ENCODE assay signal across 8 mouse cellular contexts in genomic region chr7:4915669-4916416, GRCm38 (mm10). TPM values are rescaled to one million over a fixed set of nuclear protein-coding genes. Genes with fewer than 3 reads are reported as not detected.
A peak's percentile ranks its signal among the peaks of the same experiment; 100 is the strongest.
DNase-seq lines count a peak whose midpoint lies in the region; ATAC-seq and TF ChIP-seq lines count a peak whose summit lies in the region.

No protein-coding gene starts in this region.

- no peaks in the 10 kb centered on the region for H3K9me3 ChIP-seq in midbrain, embryonic 11.5 days (ENCODE audit: control insufficient read depth, low read length)

- ATAC-seq in erythroid progenitor cell, adult 5-6 weeks (replicated peaks; ENCODE audit: low FRiP score, poor library complexity, severe bottlenecking) = peak; percentile 66
- ATAC-seq in midbrain, embryonic 11.5 days (ENCODE audit: low FRiP score) = peak; percentile 40

- 26% methylated on average over 14 of the region's 14 CpGs for WGBS in midbrain, embryonic 11.5 days

- peaks cover 10% of the 10 kb centered on the region for H3K36me3 ChIP-seq in midbrain, embryonic 11.5 days (ENCODE audit: control insufficient read depth, insufficient read depth, low read length)

- peak overlapping the region; percentile 75 for H3K27ac ChIP-seq in bone marrow macrophage, adult 2 months (ENCODE audit: insufficient read depth, low read depth, low read length)
- H3K27ac ChIP-seq in midbrain, embryonic 11.5 days (ENCODE audit: low read depth, low read length) = peak overlapping the region; percentile 94

- peak overlapping the region; percentile 96 for H3K9ac ChIP-seq in midbrain, embryonic 11.5 days (ENCODE audit: low read length)

- no peaks in the 10 kb centered on the region; the same call in 1 of the 2 replicates for H3K27me3 ChIP-seq in midbrain, embryonic 11.5 days (ENCODE audit: control insufficient read depth, insufficient read depth, low read length)

- H3K4me1 ChIP-seq in bone marrow macrophage, adult 2 months (ENCODE audit: control insufficient read depth, insufficient read depth, low read length) = peaks cover 10% of the 10 kb centered on the region
- peaks cover 19% of the 10 kb centered on the region for H3K4me1 ChIP-seq in midbrain, embryonic 11.5 days (ENCODE audit: control insufficient read depth, insufficient read depth, low read length)

- peak overlapping the region; percentile 98 for H3K4me3 ChIP-seq in bone marrow macrophage, adult 2 months (ENCODE audit: insufficient read depth, low read length)
- peak overlapping the region; percentile 79 for H3K4me3 ChIP-seq in midbrain, embryonic 11.5 days (ENCODE audit: low read depth, low read length)

- TF ChIP-seq CTCF in bone marrow macrophage, adult 2 months (IDR thresholded peaks at IDR 0.05; ENCODE audit: low read depth, low read length) = no peak

- peak overlapping the region; percentile 67 for H3K4me2 ChIP-seq in midbrain, embryonic 11.5 days

- DNase-seq in layer of hippocampus, postnatal 10 days (ENCODE audit: low spot score in 2 of 2) = peak; percentile 27 to 54
- DNase-seq in layer of hippocampus, postnatal 36 days = no peak
- DNase-seq in kidney, postnatal 10 days = peak; percentile 44
- DNase-seq in midbrain, embryonic 11.5 days (ENCODE audit: low spot score, missing footprints) = peak; percentile 90
- DNase-seq in adrenal gland, postnatal 4 days (ENCODE audit: low spot score in 2 of 2) = no peak
- DNase-seq in gastrocnemius, adult 18-20 months (ENCODE audit: low spot score) = no peak

- TF ChIP-seq POLR2A in bone marrow macrophage, adult 2 months (IDR thresholded peaks at IDR 0.05; ENCODE audit: borderline replicate concordance, low read depth, low read length) = no peak

RNA-seq across cellular contexts. Expression of gene Zfp628, which starts 0.8 kb away (rescaled TPM):
- total RNA-seq in layer of hippocampus, postnatal 10 days (2021) = 10 to 100 TPM; 14.3 TPM
- 10 to 100 TPM; 12.7 to 13.2 TPM for total RNA-seq in layer of hippocampus, postnatal 36 days (2021)
- 7.1 and 8.7 TPM in 2 replicates for polyA plus RNA-seq in bone marrow macrophage, adult 2 months (2012; ENCODE audit: insufficient read depth, insufficient read length, missing spikeins)
- 7.1 and 8.6 TPM in 2 replicates for total RNA-seq in erythroid progenitor cell, adult 5-6 weeks (2015; ENCODE audit: low replicate concordance)
- total RNA-seq in erythroid progenitor cell, adult 5-6 weeks (2017; ENCODE audit: low replicate concordance) = 4.6 and 11.6 TPM in 2 replicates
- polyA plus RNA-seq in midbrain, embryonic 11.5 days (2014; fragmentation: Nextera tagmentation; extraction: Ambion mirVana) = 3.5 and 3.8 TPM in 2 replicates
- total RNA-seq in adrenal gland, postnatal 4 days (2021) = 10 to 100 TPM; 24.4 to 26.9 TPM
- 1 to 10 TPM; 8.7 to 8.9 TPM for total RNA-seq in gastrocnemius, adult 18-20 months (2021)

RNA-seq across cellular contexts. Expression of gene Nat14, which starts 6.0 kb away (rescaled TPM):
- total RNA-seq in layer of hippocampus, postnatal 10 days (2021) = 10 to 100 TPM; 57.9 to 67.4 TPM
- 100 to 1,000 TPM; 119 to 120 TPM for total RNA-seq in layer of hippocampus, postnatal 36 days (2021)
- polyA plus RNA-seq in bone marrow macrophage, adult 2 months (2012; ENCODE audit: insufficient read depth, insufficient read length, missing spikeins) = 0.78 and 1.6 TPM in 2 replicates
- total RNA-seq in erythroid progenitor cell, adult 5-6 weeks (2015; ENCODE audit: low replicate concordance) = 2.9 TPM in 1 of 2 replicates, not detected in the other
- total RNA-seq in erythroid progenitor cell, adult 5-6 weeks (2017; ENCODE audit: low replicate concordance) = 0.64 and 4.4 TPM in 2 replicates
- polyA plus RNA-seq in midbrain, embryonic 11.5 days (2014; fragmentation: Nextera tagmentation; extraction: Ambion mirVana) = 8.0 and 10.4 TPM in 2 replicates
- 10 to 100 TPM in 1 of 2 experiments, 1 to 10 TPM in 1; 9.9 to 10.1 TPM for total RNA-seq in adrenal gland, postnatal 4 days (2021)
- total RNA-seq in gastrocnemius, adult 18-20 months (2021) = 1 to 10 TPM; 3.2 to 4.6 TPM

RNA-seq across cellular contexts. Expression of gene Gm36210, which starts 9.5 kb away (rescaled TPM):
- under 1 TPM in 1 of 2 experiments, not detected in 1; 0.45 TPM for total RNA-seq in layer of hippocampus, postnatal 10 days (2021)
- total RNA-seq in layer of hippocampus, postnatal 36 days (2021) = under 1 TPM; 0.51 to 0.62 TPM
- not detected in 2 replicates for polyA plus RNA-seq in bone marrow macrophage, adult 2 months (2012; ENCODE audit: insufficient read depth, insufficient read length, missing spikeins)
- total RNA-seq in erythroid progenitor cell, adult 5-6 weeks (2015; ENCODE audit: low replicate concordance) = not detected in 2 replicates
- not detected in 2 replicates for total RNA-seq in erythroid progenitor cell, adult 5-6 weeks (2017; ENCODE audit: low replicate concordance)
- 0.12 TPM in 1 of 2 replicates, not detected in the other for polyA plus RNA-seq in midbrain, embryonic 11.5 days (2014; fragmentation: Nextera tagmentation; extraction: Ambion mirVana)
- under 1 TPM in 1 of 2 experiments, not detected in 1; 0.39 TPM for total RNA-seq in adrenal gland, postnatal 4 days (2021)
- total RNA-seq in gastrocnemius, adult 18-20 months (2021) = under 1 TPM; 0.18 to 0.64 TPM

RNA-seq across cellular contexts. Expression of gene Ssc5d, which starts 9.7 kb away (rescaled TPM):
- 1 to 10 TPM; 2.9 to 3.0 TPM for total RNA-seq in layer of hippocampus, postnatal 10 days (2021)
- total RNA-seq in layer of hippocampus, postnatal 36 days (2021) = 1 to 10 TPM; 2.9 to 3.8 TPM
- polyA plus RNA-seq in bone marrow macrophage, adult 2 months (2012; ENCODE audit: insufficient read depth, insufficient read length, missing spikeins) = 0.24 TPM in 1 of 2 replicates, not detected in the other
- total RNA-seq in erythroid progenitor cell, adult 5-6 weeks (2015; ENCODE audit: low replicate concordance) = not detected in 2 replicates
- not detected in 2 replicates for total RNA-seq in erythroid progenitor cell, adult 5-6 weeks (2017; ENCODE audit: low replicate concordance)
- polyA plus RNA-seq in midbrain, embryonic 11.5 days (2014; fragmentation: Nextera tagmentation; extraction: Ambion mirVana) = 1.0 and 1.6 TPM in 2 replicates
- 10 to 100 TPM; 11.8 to 12.1 TPM for total RNA-seq in adrenal gland, postnatal 4 days (2021)
- 1 to 10 TPM; 3.9 to 4.7 TPM for total RNA-seq in gastrocnemius, adult 18-20 months (2021)

RNA-seq across cellular contexts. Expression of gene Isoc2a, which starts 38.9 kb away (rescaled TPM):
- 1 to 10 TPM; 7.2 to 8.2 TPM for total RNA-seq in layer of hippocampus, postnatal 10 days (2021)
- total RNA-seq in layer of hippocampus, postnatal 36 days (2021) = 10 to 100 TPM; 11.4 to 13.6 TPM
- 15.5 and 16.4 TPM in 2 replicates for polyA plus RNA-seq in bone marrow macrophage, adult 2 months (2012; ENCODE audit: insufficient read depth, insufficient read length, missing spikeins)
- total RNA-seq in erythroid progenitor cell, adult 5-6 weeks (2015; ENCODE audit: low replicate concordance) = 2.2 TPM in 1 of 2 replicates, not detected in the other
- total RNA-seq in erythroid progenitor cell, adult 5-6 weeks (2017; ENCODE audit: low replicate concordance) = 0.26 and 1.8 TPM in 2 replicates
- 0.63 and 0.78 TPM in 2 replicates for polyA plus RNA-seq in midbrain, embryonic 11.5 days (2014; fragmentation: Nextera tagmentation; extraction: Ambion mirVana)
- total RNA-seq in adrenal gland, postnatal 4 days (2021) = 10 to 100 TPM; 22.6 to 22.8 TPM
- total RNA-seq in gastrocnemius, adult 18-20 months (2021) = 10 to 100 TPM; 26.9 to 32.6 TPM

Comparison
In these comparisons a context has a peak if more than half of its experiments do, and no peak if none do; other contexts are left out.
1. DNase-seq: peak in layer of hippocampus, postnatal 10 days (2 of 2), kidney, postnatal 10 days (single experiment) and midbrain, embryonic 11.5 days (single experiment); none in layer of hippocampus, postnatal 36 days (0 of 2), adrenal gland, postnatal 4 days (0 of 2) and gastrocnemius, adult 18-20 months (single experiment).
2. RNA of gene Nat14, which starts 6.0 kb away (total RNA-seq): 119 to 120 TPM in layer of hippocampus, postnatal 36 days and 57.9 to 67.4 TPM in layer of hippocampus, postnatal 10 days; 9.9 to 10.1 TPM in adrenal gland, postnatal 4 days, 3.2 to 4.6 TPM in gastrocnemius, adult 18-20 months and 0.64 to 4.4 TPM in erythroid progenitor cell, adult 5-6 weeks; every median in the first group is over 4 times any median in the second.